Mouse (Mus musculus): ENCODE measurements at regions not wholly inside any gene's neighbourhood (a gene's known extent, or its start where the extent isn't known, plus 50 kb on each side); places are given as distances from the start of the nearest gene placed in this dataset.

- TF ChIP-seq CTCF (IDR thresholded peaks at IDR 0.05; ENCODE audit: low read depth, low read length) (no peak), POLR2A (IDR thresholded peaks at IDR 0.05; ENCODE audit: borderline replicate concordance, low read depth, low read length) (no peak)
Observed at GRCm38 (mm10) chr13:59317458-59318005, 267.5 kb downstream of the Agtpbp1 start.

Measured in bone marrow macrophage, adult 2 months (primary cell).